Mouse (Mus musculus): Measurements from ENCODE around the gene Rad23b. TPM values are rescaled to one million over a fixed set of nuclear protein-coding genes. Genes with fewer than 3 reads are reported as not detected.

Rad23b gene
- polyA plus RNA-seq, 1 experiment, result 307 TPM

- H3K9me3 ChIP-seq (replicated peaks; ENCODE audit: control insufficient read depth, insufficient read depth, low read length, poor library complexity, severe bottlenecking), result no peaks in the 10 kb centered on the region
- H3K4me1 ChIP-seq (ENCODE audit: control insufficient read depth, insufficient read depth, low read length), result no peaks in the 10 kb centered on the region
- no peak for TF ChIP-seq EP300 (IDR thresholded peaks at IDR 0.05; ENCODE audit: insufficient read depth, low read depth, low read length)
- TF ChIP-seq CTCF (IDR thresholded peaks at IDR 0.05; ENCODE audit: low read depth, low read length), result no peak
- TF ChIP-seq POLR2A (IDR thresholded peaks at IDR 0.05; ENCODE audit: insufficient read depth, low read length), result no peak
- H3K27me3 ChIP-seq (ENCODE audit: control insufficient read depth, insufficient read depth, low read length, poor library complexity, severe bottlenecking), result no peaks in the 10 kb centered on the region
- H3K27ac ChIP-seq (ENCODE audit: insufficient read depth, low read length), result no peak overlapping the region
- H3K4me3 ChIP-seq (ENCODE audit: low read depth, low read length), result no peak overlapping the region
- H3K36me3 ChIP-seq (ENCODE audit: control insufficient read depth, insufficient read depth, low read length, poor library complexity, severe bottlenecking), result peaks cover 18% of the 10 kb centered on the region
- H3K9ac ChIP-seq (ENCODE audit: low read depth, poor library complexity, severe bottlenecking), result no peak overlapping the region
These were observed 41.6 kb downstream of the Rad23b start for GRCm38 (mm10) chr4:55391480-55391879.

GRCm38 (mm10) chr4:55392445-55392844 lies 42.6 kb downstream of the Rad23b start:
- peaks cover 11% of the 10 kb centered on the region for H3K36me3 ChIP-seq (ENCODE audit: control insufficient read depth, insufficient read depth, low read length, poor library complexity, severe bottlenecking)
- TF ChIP-seq POLR2A (IDR thresholded peaks at IDR 0.05; ENCODE audit: insufficient read depth, low read length) (no peak), EP300 (IDR thresholded peaks at IDR 0.05; ENCODE audit: insufficient read depth, low read depth, low read length) (no peak), CTCF (IDR thresholded peaks at IDR 0.05; ENCODE audit: low read depth, low read length) (no peak)
- no peak overlapping the region for H3K27ac ChIP-seq (ENCODE audit: insufficient read depth, low read length)
- H3K27me3 ChIP-seq (ENCODE audit: control insufficient read depth, insufficient read depth, low read length, poor library complexity, severe bottlenecking), result no peaks in the 10 kb centered on the region
- H3K4me3 ChIP-seq (ENCODE audit: low read depth, low read length), result no peak overlapping the region
- H3K4me1 ChIP-seq (ENCODE audit: control insufficient read depth, insufficient read depth, low read length), result no peaks in the 10 kb centered on the region
- no peaks in the 10 kb centered on the region for H3K9me3 ChIP-seq (replicated peaks; ENCODE audit: control insufficient read depth, insufficient read depth, low read length, poor library complexity, severe bottlenecking)
- no peak overlapping the region for H3K9ac ChIP-seq (ENCODE audit: low read depth, poor library complexity, severe bottlenecking)

- Histone ChIP-seq H3K27me3 (ENCODE audit: control insufficient read depth, insufficient read depth, low read length, poor library complexity, severe bottlenecking) (no peaks in the 10 kb centered on the region), H3K4me1 (ENCODE audit: control insufficient read depth, insufficient read depth, low read length) (peaks cover 1% of the 10 kb centered on the region), H3K9ac (ENCODE audit: low read depth, poor library complexity, severe bottlenecking) (peak overlapping the region; percentile 48), H3K36me3 (ENCODE audit: control insufficient read depth, insufficient read depth, low read length, poor library complexity, severe bottlenecking) (no peaks in the 10 kb centered on the region), H3K9me3 (replicated peaks; ENCODE audit: control insufficient read depth, insufficient read depth, low read length, poor library complexity, severe bottlenecking) (peaks cover 3% of the 10 kb centered on the region; the same call in 1 of the 2 replicates), H3K27ac (ENCODE audit: insufficient read depth, low read length) (peak overlapping the region; percentile 10; the same call in 1 of the 2 replicates), H3K4me3 (ENCODE audit: low read depth, low read length) (peak overlapping the region; percentile 71)
- TF ChIP-seq EP300 (IDR thresholded peaks at IDR 0.05; ENCODE audit: insufficient read depth, low read depth, low read length), result 0 out of 2 replicates have a peak, but pooled peaks have one; percentile 52
- TF ChIP-seq CTCF (IDR thresholded peaks at IDR 0.05; ENCODE audit: low read depth, low read length), result peak; percentile 77
- no peak for TF ChIP-seq POLR2A (IDR thresholded peaks at IDR 0.05; ENCODE audit: insufficient read depth, low read length)
These were observed 48.3 kb downstream of the Rad23b start for GRCm38 (mm10) chr4:55397911-55398762.

DNA sequence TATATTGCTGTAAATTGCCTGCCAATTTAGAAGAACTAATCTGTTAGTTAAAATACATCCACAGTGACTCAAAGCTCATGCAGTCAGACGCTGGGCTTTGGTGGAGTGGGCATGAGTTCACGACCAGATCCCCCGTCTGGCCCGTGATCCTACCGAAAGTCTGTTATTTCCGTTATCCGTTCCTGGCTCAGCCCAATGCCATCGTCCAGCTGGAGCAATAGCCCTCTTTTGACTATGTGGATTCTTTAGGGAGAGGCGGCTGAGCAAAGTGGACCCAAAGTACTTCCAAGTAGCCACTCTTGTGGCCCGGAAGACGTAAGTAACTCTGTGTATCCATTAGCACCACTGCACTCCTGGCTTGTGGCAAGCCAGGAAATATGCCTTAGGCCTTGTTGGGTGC lies 49.1 kb downstream of the Rad23b start:
- Histone ChIP-seq H3K27ac (ENCODE audit: insufficient read depth, low read length) (no peak overlapping the region), H3K36me3 (ENCODE audit: control insufficient read depth, insufficient read depth, low read length, poor library complexity, severe bottlenecking) (no peaks in the 10 kb centered on the region), H3K4me1 (ENCODE audit: control insufficient read depth, insufficient read depth, low read length) (peaks cover 1% of the 10 kb centered on the region), H3K27me3 (ENCODE audit: control insufficient read depth, insufficient read depth, low read length, poor library complexity, severe bottlenecking) (no peaks in the 10 kb centered on the region), H3K4me3 (ENCODE audit: low read depth, low read length) (peak overlapping the region; percentile 71), H3K9ac (ENCODE audit: low read depth, poor library complexity, severe bottlenecking) (peak overlapping the region; percentile 48), H3K9me3 (replicated peaks; ENCODE audit: control insufficient read depth, insufficient read depth, low read length, poor library complexity, severe bottlenecking) (peaks cover 3% of the 10 kb centered on the region; the same call in 1 of the 2 replicates)
- TF ChIP-seq POLR2A (IDR thresholded peaks at IDR 0.05; ENCODE audit: insufficient read depth, low read length) (no peak), CTCF (IDR thresholded peaks at IDR 0.05; ENCODE audit: low read depth, low read length) (no peak), EP300 (IDR thresholded peaks at IDR 0.05; ENCODE audit: insufficient read depth, low read depth, low read length) (no peak)

GRCm38 (mm10) chr4:55405329-55405728 lies 55.5 kb downstream of the Rad23b start:
- Histone ChIP-seq H3K9ac (ENCODE audit: low read depth, poor library complexity, severe bottlenecking) (no peak overlapping the region), H3K4me1 (ENCODE audit: control insufficient read depth, insufficient read depth, low read length) (peaks cover 1% of the 10 kb centered on the region), H3K27me3 (ENCODE audit: control insufficient read depth, insufficient read depth, low read length, poor library complexity, severe bottlenecking) (no peaks in the 10 kb centered on the region), H3K9me3 (replicated peaks; ENCODE audit: control insufficient read depth, insufficient read depth, low read length, poor library complexity, severe bottlenecking) (peaks cover 3% of the 10 kb centered on the region; the same call in 1 of the 2 replicates), H3K4me3 (ENCODE audit: low read depth, low read length) (no peak overlapping the region), H3K27ac (ENCODE audit: insufficient read depth, low read length) (no peak overlapping the region), H3K36me3 (ENCODE audit: control insufficient read depth, insufficient read depth, low read length, poor library complexity, severe bottlenecking) (no peaks in the 10 kb centered on the region)
- TF ChIP-seq POLR2A (IDR thresholded peaks at IDR 0.05; ENCODE audit: insufficient read depth, low read length), result no peak
- no peak for TF ChIP-seq EP300 (IDR thresholded peaks at IDR 0.05; ENCODE audit: insufficient read depth, low read depth, low read length)

GRCm38 (mm10) chr4:55406558-55406957 lies 56.7 kb downstream of the Rad23b start:
- no peak overlapping the region for H3K9ac ChIP-seq (ENCODE audit: low read depth, poor library complexity, severe bottlenecking)
- H3K4me3 ChIP-seq (ENCODE audit: low read depth, low read length), result no peak overlapping the region
- H3K27ac ChIP-seq (ENCODE audit: insufficient read depth, low read length), result no peak overlapping the region
- H3K9me3 ChIP-seq (replicated peaks; ENCODE audit: control insufficient read depth, insufficient read depth, low read length, poor library complexity, severe bottlenecking), result peaks cover 2% of the 10 kb centered on the region; the same call in 1 of the 2 replicates
- peaks cover 1% of the 10 kb centered on the region for H3K4me1 ChIP-seq (ENCODE audit: control insufficient read depth, insufficient read depth, low read length)
- no peaks in the 10 kb centered on the region for H3K27me3 ChIP-seq (ENCODE audit: control insufficient read depth, insufficient read depth, low read length, poor library complexity, severe bottlenecking)
- TF ChIP-seq POLR2A (IDR thresholded peaks at IDR 0.05; ENCODE audit: insufficient read depth, low read length), result no peak
- TF ChIP-seq CTCF (IDR thresholded peaks at IDR 0.05; ENCODE audit: low read depth, low read length), result no peak
- no peak for TF ChIP-seq EP300 (IDR thresholded peaks at IDR 0.05; ENCODE audit: insufficient read depth, low read depth, low read length)
- no peaks in the 10 kb centered on the region for H3K36me3 ChIP-seq (ENCODE audit: control insufficient read depth, insufficient read depth, low read length, poor library complexity, severe bottlenecking)
